Mouse (Mus musculus): ENCODE measurements around the gene Aebp1.
"Not testable (repeated sequence)": the region's sequence is repeated elsewhere in the genome, so short reads cannot be mapped to it uniquely, and the experiment has no call there.

Gene Aebp1

GRCm38 (mm10) chr11:5882518-5882917 lies 20.8 kb downstream of the Aebp1 start:
- in situ Hi-C loops (cut with MboI; ENCODE audit: low pct_unique_long_range_greater_than_20kb in 1 of 2, low sequenced_read_pairs in 2 of 2, unreplicated experiment in 1 of 2): no loop called here

DNA sequence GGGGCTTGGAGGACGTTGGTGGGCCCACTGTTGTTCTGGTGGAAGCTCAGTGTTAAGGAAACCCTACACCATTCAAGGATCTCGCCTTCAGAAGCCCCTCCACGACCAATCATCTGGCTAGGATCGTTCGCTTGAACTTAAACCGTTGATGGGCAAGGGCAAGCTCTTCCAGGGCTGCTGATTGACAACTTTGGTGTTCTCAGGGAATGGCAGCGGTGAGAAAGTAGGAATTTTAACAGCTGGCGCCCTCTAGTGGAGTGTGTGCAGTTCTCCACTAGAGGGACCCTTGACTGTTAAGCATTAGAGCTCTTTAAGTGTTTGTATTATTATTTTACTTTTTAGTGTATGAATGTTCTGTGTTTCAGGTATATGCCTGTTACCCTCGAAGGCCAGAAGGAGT lies 24.4 kb downstream of the Aebp1 start:
- in situ Hi-C loops (cut with MboI; ENCODE audit: low pct_unique_long_range_greater_than_20kb in 1 of 2, low sequenced_read_pairs in 2 of 2, unreplicated experiment in 1 of 2): no loop called here

DNA sequence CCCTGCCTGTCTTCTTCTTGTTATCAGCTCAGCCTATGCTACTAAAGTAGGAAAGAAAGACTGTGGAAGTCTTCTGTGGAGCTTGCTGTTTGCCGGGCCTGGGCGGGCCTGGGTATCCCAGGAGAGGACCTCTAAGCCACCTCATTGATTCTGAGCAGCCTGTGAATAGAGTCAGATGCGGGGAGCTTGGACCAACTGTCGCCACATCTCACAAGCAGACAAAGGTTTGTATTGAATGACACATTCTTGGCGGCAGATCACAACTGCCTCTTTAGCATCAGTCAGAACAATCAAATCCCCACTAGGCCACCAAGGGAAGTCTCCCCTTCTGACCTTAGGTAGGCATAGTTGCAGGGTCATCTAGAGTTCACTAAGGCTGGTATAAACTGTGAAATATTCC lies 25.5 kb downstream of the Aebp1 start:
- in situ Hi-C loops (cut with MboI; ENCODE audit: low pct_unique_long_range_greater_than_20kb in 1 of 2, low sequenced_read_pairs in 2 of 2, unreplicated experiment in 1 of 2): no loop called here

DNA sequence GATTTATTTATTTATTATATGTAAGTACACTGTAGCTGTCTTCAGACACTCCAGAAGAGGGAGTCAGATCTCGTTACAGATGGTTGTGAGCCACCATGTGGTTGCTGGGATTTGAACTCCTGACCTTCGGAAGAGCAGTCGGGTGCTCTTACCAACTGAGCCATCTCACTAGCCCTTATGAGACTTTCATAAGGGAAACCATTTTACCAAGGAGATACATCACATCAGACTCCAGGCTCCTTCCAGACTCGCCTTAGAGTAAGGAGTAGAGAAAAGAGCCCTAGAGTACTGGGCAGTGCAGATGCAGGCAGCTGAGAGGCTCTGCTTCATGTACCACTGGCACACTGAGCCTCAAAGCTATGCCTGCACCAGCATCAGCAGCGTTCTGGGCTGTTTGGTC lies 26.8 kb downstream of the Aebp1 start:
- in situ Hi-C loops (cut with MboI; ENCODE audit: low pct_unique_long_range_greater_than_20kb in 1 of 2, low sequenced_read_pairs in 2 of 2, unreplicated experiment in 1 of 2): not testable (repeated sequence)

DNA sequence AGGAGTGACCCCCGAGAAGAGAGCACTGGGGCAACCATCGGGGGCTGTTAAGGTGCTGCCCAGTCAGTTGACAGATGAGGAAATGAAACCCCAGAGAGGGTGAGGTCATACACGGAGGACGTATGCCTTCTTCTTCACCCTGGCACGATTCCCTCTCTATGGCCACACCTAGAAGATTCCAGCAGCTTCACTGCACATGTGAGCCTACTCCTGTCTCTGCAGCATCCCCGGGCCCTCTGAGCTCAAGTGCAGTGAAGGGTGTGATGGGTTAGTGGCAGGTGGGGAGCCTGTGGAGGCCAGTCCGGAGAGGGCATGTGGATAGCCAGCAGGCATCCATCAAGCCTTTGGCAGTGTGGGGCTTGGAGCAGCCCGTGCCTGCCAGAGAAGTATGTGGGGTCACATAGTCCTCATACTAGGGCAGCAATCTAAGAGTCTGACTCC lies 30.4 kb downstream of the Aebp1 start:
- in situ Hi-C loops (cut with MboI; ENCODE audit: low pct_unique_long_range_greater_than_20kb in 1 of 2, low sequenced_read_pairs in 2 of 2, unreplicated experiment in 1 of 2): no loop called here

DNA sequence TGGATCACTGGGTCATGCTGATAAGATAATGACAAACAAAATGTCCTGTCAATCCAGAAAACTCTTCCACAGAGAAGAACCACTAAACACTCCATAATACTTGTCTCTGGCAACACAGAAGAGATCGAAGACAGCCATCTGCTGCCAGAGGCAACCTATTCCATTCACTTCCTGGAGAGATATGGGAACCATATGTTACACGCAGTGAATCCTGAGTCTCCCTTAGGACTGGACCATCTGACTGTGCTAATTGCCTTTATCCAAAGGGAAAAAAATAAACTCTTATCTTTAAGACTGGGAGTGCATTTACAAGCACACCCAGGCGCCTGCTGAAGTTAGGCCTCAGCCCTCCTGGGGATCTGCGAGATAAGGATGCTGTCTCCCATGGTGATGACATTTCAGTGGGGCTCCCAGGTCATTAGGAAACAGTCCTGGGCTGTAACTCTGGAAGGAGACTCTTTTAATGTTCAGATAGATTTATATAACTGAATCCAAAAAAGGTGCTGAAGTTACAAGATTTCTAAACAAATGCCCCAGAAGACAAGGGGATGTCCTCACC lies 31.1 kb downstream of the Aebp1 start:
- in situ Hi-C loops (cut with MboI; ENCODE audit: low pct_unique_long_range_greater_than_20kb in 1 of 2, low sequenced_read_pairs in 2 of 2, unreplicated experiment in 1 of 2): no loop called here

DNA sequence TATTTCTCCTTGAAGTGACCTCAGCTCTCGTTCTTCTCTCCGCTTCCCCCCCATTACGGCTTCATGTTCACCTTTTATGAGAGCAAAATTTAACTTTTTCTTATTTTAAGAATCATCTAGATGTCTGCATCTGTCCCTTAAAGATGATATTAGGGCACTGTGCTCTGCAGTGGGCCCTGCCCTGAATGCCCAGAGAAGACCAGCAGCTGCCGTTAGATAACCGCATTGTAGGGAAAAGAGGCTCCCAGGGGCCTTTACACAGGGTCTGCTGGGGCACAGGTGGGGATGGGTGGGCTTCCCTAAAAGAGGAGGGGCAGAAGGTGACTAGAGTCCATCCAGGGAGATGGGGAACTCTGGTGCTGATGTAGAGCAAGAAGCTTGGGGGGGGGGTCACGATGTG lies 32.1 kb downstream of the Aebp1 start:
- in situ Hi-C loops (cut with MboI; ENCODE audit: low pct_unique_long_range_greater_than_20kb in 1 of 2, low sequenced_read_pairs in 2 of 2, unreplicated experiment in 1 of 2): no loop called here

GRCm38 (mm10) chr11:5897230-5897629 lies 35.5 kb downstream of the Aebp1 start:
- in situ Hi-C loops (cut with MboI; ENCODE audit: low pct_unique_long_range_greater_than_20kb in 1 of 2, low sequenced_read_pairs in 2 of 2, unreplicated experiment in 1 of 2): no loop called here

GRCm38 (mm10) chr11:5897839-5898238 lies 36.1 kb downstream of the Aebp1 start:
- in situ Hi-C loops (cut with MboI; ENCODE audit: low pct_unique_long_range_greater_than_20kb in 1 of 2, low sequenced_read_pairs in 2 of 2, unreplicated experiment in 1 of 2): no loop called here

GRCm38 (mm10) chr11:5898531-5898930 lies 36.8 kb downstream of the Aebp1 start, which contains the start of gene Myl7:
Myl7 (minus strand) TSS chr11:5898782.
- in situ Hi-C loops (cut with MboI; ENCODE audit: low pct_unique_long_range_greater_than_20kb in 1 of 2, low sequenced_read_pairs in 2 of 2, unreplicated experiment in 1 of 2): no loop called here

DNA sequence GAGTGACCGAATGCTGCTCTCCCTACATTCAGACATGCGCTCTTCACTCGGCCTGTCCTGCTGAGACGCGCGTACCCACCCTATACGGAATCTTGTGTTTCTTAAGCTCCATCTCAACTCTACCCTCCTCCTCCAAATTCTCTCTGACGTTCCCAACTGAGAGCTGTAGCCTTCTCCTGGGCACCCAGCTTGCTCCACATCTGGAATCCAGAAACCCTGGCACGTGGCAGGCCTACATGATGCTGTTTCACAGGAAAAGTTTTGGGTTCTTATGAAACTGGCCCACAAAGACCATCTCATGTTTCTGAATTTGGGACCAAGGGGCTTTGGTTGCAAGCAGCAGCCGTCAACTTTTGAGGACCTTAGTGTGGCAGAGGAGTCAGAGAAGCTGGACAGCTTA lies 37.5 kb downstream of the Aebp1 start:
- in situ Hi-C loops (cut with MboI; ENCODE audit: low pct_unique_long_range_greater_than_20kb in 1 of 2, low sequenced_read_pairs in 2 of 2, unreplicated experiment in 1 of 2): no loop called here

DNA sequence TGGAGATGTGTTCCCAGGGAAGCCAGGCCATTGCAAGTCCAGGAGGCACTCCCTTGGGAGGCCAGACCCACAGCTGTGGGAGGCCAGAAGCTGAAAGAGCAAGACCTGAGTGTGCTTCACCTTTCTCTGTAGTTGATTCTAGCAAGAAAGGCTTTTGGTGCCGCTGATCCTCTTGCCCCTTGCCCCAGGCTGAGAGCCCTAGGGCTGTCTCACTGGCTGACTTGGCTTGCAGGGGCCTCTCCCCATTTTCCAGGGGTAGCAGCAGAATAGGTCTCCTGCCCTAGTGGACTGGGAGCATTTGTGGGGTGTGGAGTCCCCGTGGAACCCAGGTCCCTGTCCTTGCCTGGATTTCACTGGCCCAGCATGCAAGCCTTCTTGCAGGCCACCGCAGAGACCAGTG lies 39.6 kb downstream of the Aebp1 start:
- in situ Hi-C loops (cut with MboI; ENCODE audit: low pct_unique_long_range_greater_than_20kb in 1 of 2, low sequenced_read_pairs in 2 of 2, unreplicated experiment in 1 of 2): no loop called here

DNA sequence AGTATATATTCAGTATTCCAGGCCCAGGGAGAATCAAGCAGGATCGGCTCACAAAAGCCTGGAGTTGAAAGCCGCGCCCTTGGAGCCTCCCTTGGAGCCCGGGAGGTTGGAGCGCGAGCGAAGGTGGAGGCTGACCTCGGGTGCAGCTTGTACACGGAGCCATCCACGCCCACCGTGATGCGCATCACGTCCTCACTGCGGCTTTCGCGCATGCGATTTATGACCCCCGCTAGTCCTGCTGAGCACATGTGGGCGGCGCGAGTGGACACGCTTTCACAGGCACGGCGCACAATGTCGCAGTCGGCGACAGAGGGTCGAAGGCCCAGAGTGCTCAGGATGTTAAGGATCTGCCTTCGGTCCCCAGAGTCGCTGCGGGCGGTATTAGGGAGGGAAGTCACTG lies 40.2 kb downstream of the Aebp1 start:
- in situ Hi-C loops (cut with MboI; ENCODE audit: low pct_unique_long_range_greater_than_20kb in 1 of 2, low sequenced_read_pairs in 2 of 2, unreplicated experiment in 1 of 2): no loop called here

DNA sequence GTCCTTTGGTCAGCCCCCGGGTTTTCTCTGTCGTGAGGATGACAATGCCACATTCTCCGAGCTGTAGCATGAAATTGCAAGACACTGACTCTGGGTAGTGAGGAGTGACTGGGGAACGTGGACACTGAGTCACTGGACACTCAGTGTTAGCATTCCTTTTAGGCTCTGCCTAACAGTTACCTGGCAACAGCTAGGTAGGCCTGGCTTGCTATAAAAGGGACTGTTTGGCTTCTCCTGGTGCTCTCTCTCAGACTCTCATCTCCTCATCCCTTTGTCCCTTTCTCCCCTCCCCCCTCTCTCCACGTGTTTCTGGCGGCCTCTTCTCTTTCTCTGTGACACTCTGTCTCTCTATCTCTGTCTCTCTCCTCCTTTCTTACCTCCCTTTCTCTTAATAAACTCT lies 40.6 kb downstream of the Aebp1 start:
- in situ Hi-C loops (cut with MboI; ENCODE audit: low pct_unique_long_range_greater_than_20kb in 1 of 2, low sequenced_read_pairs in 2 of 2, unreplicated experiment in 1 of 2): no loop called here

GRCm38 (mm10) chr11:5903844-5904243 lies 42.1 kb downstream of the Aebp1 start:
- in situ Hi-C loops (cut with MboI; ENCODE audit: low pct_unique_long_range_greater_than_20kb in 1 of 2, low sequenced_read_pairs in 2 of 2, unreplicated experiment in 1 of 2): no loop called here

GRCm38 (mm10) chr11:5904357-5904756 lies 42.6 kb downstream of the Aebp1 start:
- in situ Hi-C loops (cut with MboI; ENCODE audit: low pct_unique_long_range_greater_than_20kb in 1 of 2, low sequenced_read_pairs in 2 of 2, unreplicated experiment in 1 of 2): no loop called here

- in situ Hi-C loops (cut with MboI; ENCODE audit: low pct_unique_long_range_greater_than_20kb in 1 of 2, low sequenced_read_pairs in 2 of 2, unreplicated experiment in 1 of 2): no loop called here
Observed at GRCm38 (mm10) chr11:5904871-5905270, 43.1 kb downstream of the Aebp1 start.

- in situ Hi-C loops (cut with MboI; ENCODE audit: low pct_unique_long_range_greater_than_20kb in 1 of 2, low sequenced_read_pairs in 2 of 2, unreplicated experiment in 1 of 2): no loop called here
Observed at GRCm38 (mm10) chr11:5905778-5906518, 44.2 kb downstream of the Aebp1 start.

DNA sequence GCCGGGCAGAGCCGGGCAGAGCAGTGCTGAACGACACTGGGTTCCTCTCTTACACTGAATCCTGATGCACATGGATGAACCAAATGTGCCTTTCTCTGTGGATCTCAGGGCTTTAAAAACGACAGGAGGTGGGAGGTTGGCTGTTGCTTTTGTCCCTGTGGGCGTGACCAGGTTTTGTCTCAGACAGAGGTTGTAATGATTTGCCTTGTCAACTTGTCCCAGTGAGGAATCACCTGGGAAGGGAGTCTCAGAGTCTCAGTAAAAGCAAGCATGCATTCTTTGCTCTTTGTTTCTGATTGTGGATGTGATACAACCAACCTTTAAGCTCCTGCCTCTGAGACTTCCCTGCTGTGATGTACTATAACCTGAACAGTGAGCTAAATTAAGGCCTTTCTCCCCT lies 45.3 kb downstream of the Aebp1 start:
- in situ Hi-C loops (cut with MboI; ENCODE audit: low pct_unique_long_range_greater_than_20kb in 1 of 2, low sequenced_read_pairs in 2 of 2, unreplicated experiment in 1 of 2): no loop called here

DNA sequence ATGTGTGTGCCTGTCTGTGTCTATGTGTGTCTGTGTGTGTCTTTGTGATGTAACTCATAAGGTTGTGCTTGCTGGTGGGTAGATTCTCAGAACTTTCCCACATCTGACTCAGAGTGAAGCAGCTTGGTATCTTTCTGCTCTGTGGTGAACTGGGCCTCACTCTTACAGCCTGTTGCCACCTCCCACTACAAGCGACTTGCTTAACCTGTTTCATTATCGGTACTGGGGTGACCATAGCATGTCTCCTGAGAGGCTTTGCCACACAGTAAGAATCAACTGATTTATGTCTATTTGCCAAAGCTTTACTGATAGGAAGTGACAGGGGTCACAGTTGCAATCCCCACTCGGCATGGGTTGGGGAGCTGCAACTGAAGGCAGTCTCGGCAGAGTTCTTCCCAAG lies 46.9 kb downstream of the Aebp1 start:
- in situ Hi-C loops (cut with MboI; ENCODE audit: low pct_unique_long_range_greater_than_20kb in 1 of 2, low sequenced_read_pairs in 2 of 2, unreplicated experiment in 1 of 2): no loop called here
